Mouse (Mus musculus): ENCODE results near the gene Hivep1. TPM values are rescaled to one million over a fixed set of nuclear protein-coding genes. Genes with fewer than 3 reads are reported as not detected.

Hivep1 gene
- total RNA-seq, 2 experiments from 2014 or later, result 23.4 to 27.7 TPM

GRCm38 (mm10) chr13:42110416-42110815 lies 58.6 kb downstream of the Hivep1 start:
- no peak for DNase-seq (ENCODE audit: low spot score in 2 of 2)

- no peak for DNase-seq (ENCODE audit: low spot score in 2 of 2)
These were observed 60.2 kb downstream of the Hivep1 start for GRCm38 (mm10) chr13:42112071-42112470.

GRCm38 (mm10) chr13:42112748-42113147 lies 60.9 kb downstream of the Hivep1 start:
- no peak for DNase-seq (ENCODE audit: low spot score in 2 of 2)

GRCm38 (mm10) chr13:42113601-42114000 lies 61.8 kb downstream of the Hivep1 start:
- no peak for DNase-seq (ENCODE audit: low spot score in 2 of 2)

GRCm38 (mm10) chr13:42116301-42116700 lies 64.5 kb downstream of the Hivep1 start:
- no peak for DNase-seq (ENCODE audit: low spot score in 2 of 2)

GRCm38 (mm10) chr13:42119062-42119461 lies 67.2 kb downstream of the Hivep1 start:
- no peak for DNase-seq (ENCODE audit: low spot score in 2 of 2)

- DNase-seq (ENCODE audit: low spot score in 2 of 2), result no peak
These were observed 69.4 kb downstream of the Hivep1 start for GRCm38 (mm10) chr13:42121106-42121776.

- no peak for DNase-seq (ENCODE audit: low spot score in 2 of 2)
These were observed 70.2 kb downstream of the Hivep1 start for GRCm38 (mm10) chr13:42121777-42122682.

GRCm38 (mm10) chr13:42144627-42145026 lies 92.8 kb downstream of the Hivep1 start:
- DNase-seq (ENCODE audit: low spot score in 2 of 2), result no peak

GRCm38 (mm10) chr13:42149328-42150071 lies 97.7 kb downstream of the Hivep1 start:
- DNase-seq (ENCODE audit: low spot score in 2 of 2), result no peak

- no peak for DNase-seq (ENCODE audit: low spot score in 2 of 2)
These were observed 98.2 kb downstream of the Hivep1 start for GRCm38 (mm10) chr13:42150072-42150450.

- DNase-seq (ENCODE audit: low spot score in 2 of 2), result no peak
These were observed 98.8 kb downstream of the Hivep1 start for GRCm38 (mm10) chr13:42150462-42151127.

- peak; percentile 19 to 57 for DNase-seq (ENCODE audit: low spot score in 2 of 2)
These were observed 106.4 kb downstream of the Hivep1 start for GRCm38 (mm10) chr13:42158259-42158658.

GRCm38 (mm10) chr13:42159416-42160185 lies 107.8 kb downstream of the Hivep1 start:
- DNase-seq (ENCODE audit: low spot score in 2 of 2), result peak in 1 of 2 experiments; percentile 19

- DNase-seq (ENCODE audit: low spot score in 2 of 2), result no peak
These were observed 119.0 kb downstream of the Hivep1 start for GRCm38 (mm10) chr13:42170802-42171201.

- peak in 1 of 2 experiments; percentile 41 for DNase-seq (ENCODE audit: low spot score in 2 of 2)
These were observed 123.1 kb downstream of the Hivep1 start for GRCm38 (mm10) chr13:42174827-42175420.

- no peak for DNase-seq (ENCODE audit: low spot score in 2 of 2)
These were observed 130.8 kb downstream of the Hivep1 start for GRCm38 (mm10) chr13:42182635-42183034.

GRCm38 (mm10) chr13:42184131-42184530 lies 132.3 kb downstream of the Hivep1 start:
- no peak for DNase-seq (ENCODE audit: low spot score in 2 of 2)

- no peak for DNase-seq (ENCODE audit: low spot score in 2 of 2)
These were observed 141.2 kb downstream of the Hivep1 start for GRCm38 (mm10) chr13:42193016-42193415.

GRCm38 (mm10) chr13:42195671-42196070 lies 143.8 kb downstream of the Hivep1 start:
- no peak for DNase-seq (ENCODE audit: low spot score in 2 of 2)
